Mouse (Mus musculus): ENCODE data around the gene Mapk1ip1l.
A peak's percentile ranks its signal among the peaks of the same experiment; 100 is the strongest.
"Not testable (repeated sequence)": the region's sequence is repeated elsewhere in the genome, so short reads cannot be mapped to it uniquely, and the experiment has no call there.

Mapk1ip1l gene

DNA sequence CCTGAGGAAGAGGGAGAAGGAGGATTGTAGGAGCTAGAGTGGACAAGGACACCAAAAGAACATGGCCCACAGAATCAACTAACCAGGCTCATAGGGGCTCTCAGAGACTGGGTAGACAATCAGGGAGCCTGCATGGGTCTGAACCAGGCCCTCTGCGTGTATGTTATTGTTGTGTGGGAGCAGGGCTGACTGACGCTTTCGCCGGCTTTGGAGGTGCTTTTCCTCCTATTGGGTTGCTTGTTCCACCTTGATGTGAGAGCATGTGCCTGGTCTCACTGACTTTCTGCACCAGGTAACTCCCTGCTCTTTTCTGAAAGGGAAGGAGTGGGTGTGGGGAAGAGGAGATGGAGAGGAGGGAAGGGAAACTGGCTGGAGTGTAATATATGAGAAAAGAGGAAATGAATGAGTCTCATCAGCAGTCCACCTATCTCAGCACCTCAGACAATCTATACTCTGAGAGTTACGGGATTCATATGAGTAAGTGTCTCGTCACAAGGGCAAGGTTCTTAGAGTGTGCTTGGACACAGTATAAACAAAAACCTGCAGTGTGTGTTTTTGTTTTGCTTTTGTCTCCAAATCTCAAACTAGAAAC, 6.8 kb downstream of the Mapk1ip1l start:
- ATAC-seq (ENCODE audit: low TSS enrichment): no peak

DNA sequence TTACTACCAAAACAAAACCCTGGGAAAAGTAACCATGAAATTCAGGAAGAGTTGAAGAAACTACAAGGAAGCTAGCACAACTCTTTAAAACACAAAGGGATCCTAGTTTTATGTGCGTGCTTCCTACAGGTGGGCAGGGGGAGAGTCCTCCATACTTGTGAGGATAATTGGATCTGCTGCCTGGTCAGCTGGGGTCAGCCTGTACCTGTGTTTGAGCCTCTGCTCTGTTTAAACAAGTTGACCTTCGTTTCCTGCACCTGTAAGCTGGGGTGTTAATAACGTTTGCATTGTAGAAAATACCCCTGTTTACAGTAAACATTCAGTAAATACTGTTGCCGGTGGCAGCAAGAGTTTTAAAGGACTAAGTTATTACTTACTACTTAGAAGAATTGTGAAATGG, 7.9 kb downstream of the Mapk1ip1l start:
- ATAC-seq (ENCODE audit: low TSS enrichment): no peak

DNA sequence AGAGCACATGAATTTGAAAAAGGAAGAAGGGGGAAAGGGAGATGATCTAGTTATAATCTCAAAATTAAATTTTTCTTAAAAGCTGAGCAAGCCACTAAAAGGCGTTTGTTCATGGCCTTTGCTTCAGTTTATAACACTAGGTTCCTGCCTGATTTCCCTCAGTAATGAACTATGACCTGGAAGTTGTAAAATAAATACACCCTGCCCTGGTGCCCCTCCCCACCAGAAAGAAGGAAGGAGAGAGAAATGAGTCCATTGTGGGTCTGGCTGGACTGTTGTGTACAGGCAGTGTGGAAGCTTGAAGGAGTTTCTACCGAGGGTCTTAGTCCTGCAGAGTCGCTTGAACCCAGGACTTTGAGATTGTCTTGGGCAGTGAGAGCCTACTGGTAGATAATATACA, 9.6 kb downstream of the Mapk1ip1l start:
- no peak for ATAC-seq (ENCODE audit: low TSS enrichment)

DNA sequence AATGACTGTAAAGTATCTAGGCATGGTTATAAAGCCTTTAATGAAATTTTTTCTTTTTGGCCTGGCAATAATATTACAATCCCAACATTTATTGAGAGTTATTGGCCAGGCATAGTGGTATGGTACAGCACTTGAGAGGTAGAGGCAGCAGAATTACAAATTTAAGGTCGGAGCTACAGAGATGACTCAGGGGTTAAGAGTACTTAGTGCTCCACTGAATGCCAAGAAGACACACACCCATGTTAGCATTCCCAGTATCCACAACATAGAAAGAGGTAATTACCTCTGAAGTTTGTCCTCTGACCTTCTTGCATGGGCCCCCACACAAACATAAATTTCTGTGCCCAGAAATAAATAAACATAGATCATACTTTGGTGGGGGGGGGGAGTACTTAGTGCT, 11.0 kb downstream of the Mapk1ip1l start:
- no peak for ATAC-seq (ENCODE audit: low TSS enrichment)

DNA sequence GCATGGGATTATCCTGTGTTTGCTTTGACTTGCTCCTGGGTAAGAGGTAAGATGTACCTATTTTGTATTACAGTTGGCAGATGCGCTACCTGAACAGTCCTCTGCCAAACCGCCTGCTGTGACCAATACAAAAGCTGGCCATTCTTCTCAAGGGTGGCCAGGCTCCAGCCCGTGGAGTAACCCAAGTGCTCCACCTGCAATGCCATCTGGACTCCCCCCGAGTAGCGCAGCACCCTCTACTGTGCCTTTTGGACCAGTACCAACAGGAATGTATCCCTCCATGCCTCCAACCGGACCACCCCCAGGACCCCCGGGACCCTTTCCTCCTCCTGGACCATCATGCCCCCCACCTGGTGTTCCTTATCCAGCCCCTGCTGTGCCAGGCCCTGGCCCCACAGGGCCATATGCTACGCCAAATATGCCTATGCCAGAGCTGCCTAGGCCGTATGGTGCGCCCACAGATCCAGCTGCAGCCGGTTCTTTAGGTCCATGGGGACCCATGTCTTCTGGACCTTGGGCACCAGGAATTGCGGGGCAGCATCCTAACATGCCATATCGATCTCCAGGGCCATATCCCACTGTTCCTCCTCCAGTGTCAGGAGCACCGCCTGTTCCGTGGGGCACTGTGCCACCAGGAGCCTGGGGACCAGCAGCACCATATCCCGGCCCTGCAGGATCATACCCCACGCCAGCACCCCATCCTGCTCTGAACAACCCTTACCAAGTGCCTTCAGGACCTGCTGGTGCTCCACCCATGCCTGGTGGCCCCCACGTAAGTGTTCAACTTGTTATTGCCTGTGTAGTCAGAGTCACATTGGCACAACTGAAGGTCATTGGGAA, 12.5 kb downstream of the Mapk1ip1l start:
- ATAC-seq (ENCODE audit: low TSS enrichment): no peak

DNA sequence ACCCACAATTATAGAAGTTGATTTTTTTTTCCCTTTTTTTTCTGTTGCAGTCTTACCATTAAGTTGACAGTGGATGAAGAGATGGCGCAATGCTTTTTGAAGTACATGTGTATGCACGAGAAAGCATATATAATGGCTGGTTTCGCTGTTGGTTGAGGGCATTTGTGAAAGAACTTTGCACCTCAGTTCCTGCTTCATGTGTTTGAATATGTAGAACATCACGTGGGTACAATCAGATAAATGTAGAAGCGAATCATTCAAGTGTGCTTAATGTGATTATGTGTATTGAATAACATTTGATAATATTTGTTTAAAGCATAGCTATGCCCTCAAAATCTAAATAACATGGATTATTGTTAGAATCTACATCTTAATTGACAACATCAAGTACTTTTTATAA, 21.3 kb downstream of the Mapk1ip1l start:
- ATAC-seq (ENCODE audit: low TSS enrichment): no peak

DNA sequence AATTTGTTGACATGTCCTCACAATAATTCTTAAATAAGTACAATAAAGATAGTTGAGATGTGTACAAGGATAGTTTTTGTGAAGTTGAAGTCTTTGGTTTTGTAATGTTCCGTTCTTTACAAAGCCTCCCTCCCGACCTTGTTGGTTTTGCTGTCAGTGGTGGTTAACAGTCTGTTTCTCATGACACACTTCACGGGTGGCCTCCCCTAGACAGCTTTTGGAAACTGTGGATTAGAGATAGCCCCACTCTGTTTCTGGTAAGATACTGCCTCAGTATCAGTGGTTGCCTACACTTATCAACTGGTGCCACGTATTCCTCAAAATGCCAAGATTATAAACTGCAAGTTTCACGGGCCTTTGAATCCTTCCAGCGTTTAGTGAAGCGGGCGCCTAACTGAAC, 23.5 kb downstream of the Mapk1ip1l start:
- ATAC-seq (ENCODE audit: low TSS enrichment): not testable (repeated sequence)

DNA sequence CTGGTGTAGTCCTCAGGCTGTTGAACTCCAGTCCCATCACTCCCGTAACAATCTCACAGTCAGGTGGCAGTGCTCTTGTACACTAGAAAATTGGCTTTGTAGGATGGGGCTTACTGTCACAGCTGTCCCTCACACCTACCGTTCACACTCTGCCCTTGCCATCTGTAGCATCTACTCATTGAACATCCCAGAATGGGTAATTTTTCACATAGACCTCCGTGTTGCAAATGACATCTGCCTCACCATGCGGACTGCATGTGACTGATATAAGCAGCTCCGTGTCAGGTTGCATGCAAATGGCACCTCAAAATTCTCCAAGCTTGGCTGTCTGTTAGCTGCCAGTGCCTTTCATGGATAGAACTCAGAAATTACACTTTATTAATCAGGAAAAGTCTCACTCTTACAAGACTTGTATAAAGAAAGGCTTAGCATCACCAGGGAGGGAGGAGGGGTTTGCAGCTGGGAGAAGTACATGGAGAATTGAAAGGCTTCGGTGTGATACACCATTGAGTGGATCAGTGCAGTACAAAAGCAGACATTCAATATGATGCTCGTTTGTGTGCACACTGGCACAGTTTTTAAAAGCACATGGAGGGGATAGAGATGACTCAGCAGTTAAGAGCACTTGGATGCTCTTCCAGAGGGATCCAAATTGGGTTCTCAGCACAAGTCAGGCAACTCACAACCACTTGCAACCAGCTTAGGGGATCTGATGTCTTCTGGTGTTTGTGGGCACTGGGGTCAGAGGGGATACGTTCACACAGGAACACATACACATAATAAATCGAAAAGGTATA, 28.1 kb downstream of the Mapk1ip1l start:
- ATAC-seq (ENCODE audit: low TSS enrichment): peak; percentile 60

DNA sequence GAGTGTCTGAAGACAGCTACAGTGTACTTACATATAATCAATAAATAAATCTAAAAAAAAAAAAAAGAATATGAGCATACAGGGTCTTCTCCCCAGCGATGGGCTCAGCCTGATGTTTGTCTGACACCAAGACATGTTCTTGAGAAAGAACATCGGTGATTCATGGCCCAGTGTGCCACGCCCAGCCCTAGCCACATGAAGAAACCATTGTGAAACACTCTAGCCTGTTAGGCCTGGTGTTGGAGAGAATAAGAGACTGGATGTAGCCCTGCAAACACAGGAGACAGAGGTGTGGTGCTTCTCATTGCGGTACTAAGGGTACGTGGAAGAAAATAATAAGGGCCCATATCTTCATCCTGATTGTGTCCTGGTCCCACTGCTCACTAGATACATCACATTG, 29.3 kb downstream of the Mapk1ip1l start:
- ATAC-seq (ENCODE audit: low TSS enrichment): no peak

DNA sequence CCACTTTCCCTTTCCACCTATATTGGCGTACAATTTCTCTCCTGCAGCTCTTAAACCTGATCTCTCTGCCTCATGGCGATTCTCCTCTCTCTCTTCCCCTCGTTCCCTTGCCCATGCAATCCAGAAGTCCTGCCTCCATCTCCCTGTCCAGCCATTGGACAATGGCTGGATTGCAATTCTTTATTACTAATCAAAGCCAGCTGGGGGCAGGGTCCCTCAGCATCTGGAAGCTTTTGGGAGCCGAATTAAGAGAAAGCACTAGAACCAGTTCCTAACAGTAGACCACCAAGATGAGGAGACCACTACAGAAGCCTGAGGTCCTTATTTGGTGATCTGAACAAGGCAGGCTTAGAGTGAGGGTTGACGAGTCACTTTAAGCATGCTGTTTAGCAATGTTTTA, 33.9 kb downstream of the Mapk1ip1l start:
- ATAC-seq (ENCODE audit: low TSS enrichment): no peak

DNA sequence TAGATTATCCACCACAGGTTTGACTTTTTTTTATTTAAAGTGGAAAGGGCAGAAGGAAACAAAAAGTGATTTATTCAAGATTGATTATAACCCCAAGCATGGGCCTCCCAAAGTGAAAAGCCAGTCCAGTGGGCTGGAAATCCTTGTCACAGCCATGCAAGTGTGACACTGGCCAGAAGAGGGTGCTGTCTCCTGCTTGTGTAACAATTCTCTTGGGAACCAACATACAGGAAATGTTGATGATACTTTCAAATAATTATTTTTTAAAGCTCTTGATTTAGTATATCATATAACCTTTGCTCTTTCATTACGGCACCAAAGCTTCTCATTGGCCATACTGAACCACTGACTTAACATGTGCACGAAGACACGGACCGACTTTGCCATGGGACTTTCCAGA, 36.8 kb downstream of the Mapk1ip1l start:
- ATAC-seq (ENCODE audit: low TSS enrichment): peak; percentile 80

DNA sequence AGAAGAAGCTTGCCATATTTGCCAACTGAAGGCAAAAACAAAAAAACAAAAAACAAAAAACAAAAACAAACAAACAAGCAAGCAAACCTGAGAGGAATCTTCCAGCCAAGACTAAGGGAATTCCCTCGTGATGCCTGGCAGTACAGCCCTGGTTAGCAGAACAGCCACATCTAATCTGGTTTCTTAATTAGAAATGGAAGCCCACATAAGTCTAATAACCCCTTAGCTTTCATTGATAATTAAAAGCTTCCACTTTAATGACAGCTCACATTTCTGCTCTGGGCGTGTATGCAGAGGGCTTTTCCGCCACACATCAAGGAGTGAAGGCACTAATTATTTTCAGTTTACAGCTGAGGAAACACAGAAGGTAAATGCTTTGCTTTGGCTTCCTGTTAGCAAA, 37.2 kb downstream of the Mapk1ip1l start:
- ATAC-seq (ENCODE audit: low TSS enrichment): no peak

DNA sequence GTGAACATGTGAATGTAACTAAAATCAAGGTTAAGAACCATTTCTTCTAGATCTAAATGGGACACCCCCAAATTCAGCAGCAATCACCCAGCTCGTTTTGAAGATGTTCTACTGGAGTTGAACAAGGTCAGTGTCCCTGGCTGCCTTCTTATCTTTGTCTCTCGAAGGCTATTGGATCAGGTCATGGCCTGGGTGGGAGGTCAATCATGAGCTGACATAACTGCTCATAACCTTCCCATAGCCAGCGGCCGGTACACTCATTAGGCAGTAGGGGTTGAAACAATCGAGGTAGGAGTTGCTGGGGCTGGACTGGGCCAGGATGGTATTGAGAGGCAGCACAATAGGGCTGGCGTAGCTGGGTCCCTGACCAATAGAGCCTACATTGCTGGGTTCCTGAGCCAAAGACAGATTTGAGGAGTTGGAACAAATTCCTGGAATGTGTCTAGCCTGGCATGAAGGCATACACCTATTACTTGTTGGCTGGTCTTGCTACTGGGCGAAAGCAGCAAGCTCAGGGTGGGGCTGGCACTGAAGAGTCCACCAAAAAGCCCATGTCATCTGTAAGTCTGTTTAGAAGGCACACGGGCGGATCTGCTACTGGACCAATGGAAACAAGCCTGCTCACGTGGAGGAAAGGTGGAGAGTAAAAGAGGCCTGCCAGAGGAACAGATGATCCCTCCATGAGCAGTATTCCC, 42.3 kb downstream of the Mapk1ip1l start:
- ATAC-seq (ENCODE audit: low TSS enrichment): no peak

DNA sequence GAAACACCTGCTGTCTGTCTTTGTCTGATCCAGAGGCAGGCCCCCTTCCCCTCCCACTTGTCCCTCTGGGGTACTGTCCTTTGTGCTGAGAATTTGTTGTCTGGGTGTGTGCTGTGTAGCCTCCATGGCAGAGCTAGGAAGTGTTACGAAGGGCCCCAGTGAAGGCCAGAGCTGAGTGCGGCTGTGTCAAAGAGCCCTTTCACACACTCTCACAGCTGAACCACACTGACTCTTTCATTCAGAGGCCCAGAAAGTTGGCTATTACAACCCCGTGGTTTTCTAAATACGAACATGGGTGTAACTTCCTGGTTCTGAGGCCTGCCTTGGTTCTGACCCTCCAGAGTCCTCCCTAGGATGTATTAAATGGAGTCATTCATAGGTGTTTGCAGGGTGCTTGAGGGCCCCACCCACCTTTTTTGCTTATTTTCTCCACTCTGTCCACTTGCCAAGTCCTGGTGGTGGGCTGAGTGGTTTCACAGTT, 43.8 kb downstream of the Mapk1ip1l start:
- ATAC-seq (ENCODE audit: low TSS enrichment): peak; percentile 52; the same call in 1 of the 2 replicates

DNA sequence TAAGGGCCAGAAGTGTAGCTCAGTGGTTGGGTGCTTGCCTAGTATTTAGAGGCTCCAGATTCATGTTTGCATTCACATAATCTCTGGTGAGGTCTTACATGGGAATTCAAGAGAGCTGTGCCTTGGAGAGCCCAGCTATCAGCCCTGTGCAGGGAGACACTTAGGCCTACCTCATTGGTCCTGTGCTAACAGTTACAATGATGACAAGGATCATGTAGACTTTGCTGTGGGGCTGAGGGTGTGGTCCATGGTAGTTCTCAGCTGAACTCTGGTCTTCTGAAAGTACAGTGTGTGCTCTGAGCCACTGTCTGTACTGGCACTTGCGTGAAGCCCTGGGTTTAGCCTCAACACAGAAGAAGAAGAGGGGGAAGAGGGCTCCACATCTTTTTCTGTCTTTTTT, 48.6 kb downstream of the Mapk1ip1l start:
- ATAC-seq (ENCODE audit: low TSS enrichment): no peak

DNA sequence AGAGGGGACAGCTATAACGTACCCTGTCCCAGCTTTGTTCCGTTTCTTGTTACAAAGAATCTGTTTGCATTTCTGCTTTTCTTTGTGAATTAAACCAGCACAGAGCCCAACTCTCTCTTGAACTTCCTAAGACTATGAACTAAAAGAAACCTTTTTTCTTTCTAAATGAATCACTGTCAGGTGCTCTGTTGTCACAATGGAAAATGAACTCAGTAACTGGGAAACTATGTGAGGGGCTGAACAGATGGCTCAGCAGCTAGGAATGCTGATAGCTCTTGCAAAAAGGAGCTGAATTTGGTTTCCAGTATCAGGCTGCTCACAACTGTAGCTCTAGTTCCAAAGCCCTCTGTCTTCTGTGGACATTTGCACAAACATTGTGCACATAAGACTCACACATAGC, 52.9 kb downstream of the Mapk1ip1l start:
- peak; percentile 62 for ATAC-seq (ENCODE audit: low TSS enrichment)

DNA sequence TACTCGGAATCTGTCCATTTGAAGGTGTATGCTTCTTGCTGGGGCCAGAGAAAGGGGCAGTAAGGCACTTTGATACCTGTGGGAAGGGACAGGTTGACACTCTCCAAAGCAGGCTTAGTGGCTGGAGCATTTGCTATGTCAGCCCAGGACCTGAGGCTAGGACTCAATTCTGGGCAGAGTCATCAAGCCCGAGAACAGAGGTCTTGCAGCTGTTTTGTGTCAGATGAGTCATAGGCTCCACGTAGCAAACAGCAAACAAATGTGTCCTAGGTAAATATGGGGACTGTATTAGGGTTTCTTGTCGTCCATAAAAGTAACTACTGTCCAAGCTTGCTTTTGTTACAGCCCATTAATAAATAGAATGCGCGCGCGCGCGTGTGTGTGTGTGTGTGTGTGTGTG, 54.2 kb downstream of the Mapk1ip1l start:
- ATAC-seq (ENCODE audit: low TSS enrichment): no peak

DNA sequence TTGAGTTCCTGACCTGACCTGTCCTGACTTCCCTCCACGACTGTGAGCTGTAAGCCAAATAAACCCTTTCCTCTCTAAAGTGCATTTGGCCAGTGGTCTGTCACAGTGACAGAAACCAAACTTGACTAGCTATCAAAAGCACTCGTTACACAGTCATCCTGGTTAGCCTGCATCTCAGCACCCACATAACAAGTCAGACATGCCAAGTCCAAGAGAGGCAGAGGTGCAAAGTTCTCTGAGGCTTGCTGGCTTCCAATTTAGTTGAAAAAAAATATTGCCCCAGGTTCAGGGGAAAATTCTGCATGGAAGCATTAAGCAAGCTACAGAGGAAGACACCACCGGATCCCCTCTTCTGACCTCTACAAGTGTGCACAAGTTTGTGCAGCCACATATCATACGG, 55.2 kb downstream of the Mapk1ip1l start:
- ATAC-seq (ENCODE audit: low TSS enrichment): peak; percentile 60

DNA sequence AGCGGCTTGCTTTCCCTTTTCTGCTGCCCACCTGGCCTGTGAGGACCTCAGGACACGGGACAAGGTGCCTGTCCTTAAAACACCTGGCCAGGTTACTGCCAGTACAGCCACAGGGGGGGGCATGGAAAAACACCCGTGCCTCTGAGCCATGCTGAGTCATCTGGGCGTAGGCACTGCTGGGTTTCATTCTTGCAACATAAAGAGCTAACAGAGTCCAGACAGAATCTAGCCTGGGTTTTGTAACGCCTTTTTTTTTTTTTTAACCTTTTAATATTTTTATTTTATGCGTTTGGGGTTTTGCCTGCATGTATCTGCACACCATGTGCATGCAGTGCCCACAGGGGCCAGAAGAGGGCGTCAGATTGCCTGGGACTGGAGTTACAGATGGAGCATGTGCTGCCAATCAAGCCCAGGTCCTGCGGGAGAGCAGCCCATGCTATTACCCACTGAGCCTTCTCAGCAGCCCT, 56.1 kb downstream of the Mapk1ip1l start:
- peak; percentile 70 for ATAC-seq (ENCODE audit: low TSS enrichment)

DNA sequence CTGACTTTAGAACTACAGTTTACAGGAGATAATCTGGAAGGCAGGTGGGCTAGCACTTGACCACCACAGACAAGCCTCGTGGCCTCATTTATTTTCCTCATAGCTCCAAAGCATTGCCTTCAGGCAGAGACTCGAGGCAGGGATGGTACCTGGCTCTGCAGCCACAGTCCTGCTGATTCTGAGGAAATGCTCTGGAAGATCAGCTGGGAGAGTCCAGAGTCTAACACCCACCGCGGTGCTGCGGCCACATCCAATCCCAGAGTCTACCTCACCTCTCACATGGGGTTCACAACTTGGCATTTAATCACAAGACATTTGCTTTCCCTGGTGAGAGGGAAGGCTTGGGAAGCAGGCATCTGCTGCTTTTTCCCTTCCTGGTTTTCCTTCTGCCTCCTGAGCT, 56.9 kb downstream of the Mapk1ip1l start:
- ATAC-seq (ENCODE audit: low TSS enrichment): no peak

DNA sequence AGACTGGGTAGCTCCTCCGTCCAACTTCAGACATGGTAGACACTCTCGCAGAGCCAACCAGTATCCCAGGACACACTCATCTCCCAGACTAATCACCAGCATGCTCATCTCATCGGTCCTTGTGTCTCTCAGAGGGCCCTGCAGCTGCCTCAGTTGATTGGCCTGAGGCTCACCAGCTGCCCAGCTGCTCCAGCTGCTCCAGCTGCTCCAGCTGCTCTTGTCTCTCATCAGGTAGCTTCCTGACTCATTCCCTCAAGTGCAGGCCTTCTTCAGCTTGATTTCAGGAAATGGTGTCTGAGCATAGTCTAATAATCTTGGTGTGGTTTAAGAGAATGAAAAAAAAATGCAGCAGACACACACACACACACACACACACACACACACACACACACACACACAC, 58.6 kb downstream of the Mapk1ip1l start:
- no peak for ATAC-seq (ENCODE audit: low TSS enrichment)

DNA sequence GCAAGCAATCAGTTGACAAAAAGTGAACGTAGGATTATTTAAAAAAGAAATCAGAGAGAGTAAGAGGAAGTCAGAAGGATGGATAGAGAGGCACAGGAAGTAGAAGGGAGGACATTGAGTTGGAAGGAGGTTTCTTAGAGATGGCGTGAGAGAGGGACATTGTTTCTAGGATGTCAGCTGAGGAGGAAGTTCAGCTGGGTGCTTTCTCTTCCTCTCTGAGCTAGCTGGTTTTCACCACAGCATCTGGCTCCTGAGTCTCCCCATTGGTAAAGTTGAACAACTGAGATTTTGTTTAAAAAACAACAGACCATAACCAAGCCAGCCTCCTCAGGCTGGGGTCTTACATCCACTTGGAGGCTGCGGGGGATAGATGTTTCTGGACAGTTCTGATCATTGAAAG, 61.5 kb downstream of the Mapk1ip1l start:
- ATAC-seq (ENCODE audit: low TSS enrichment): no peak

Measured in frontal cortex, adult (tissue).